Mouse (Mus musculus) heart, adult 9 months (tissue): ENCODE measurements around the gene Hspb11.

Experiments
- DNase-seq, 2 experiments: peaks; one replicate each; pipeline ENCODE4 v3.0.0; 2022; ENCODE audit warnings: low spot score in 2 of 2

The Hspb11 gene

GRCm38 (mm10) chr4:107313690-107314478 is 60.5 kb downstream of the Hspb11 start, which contains the start of gene Yipf1:
TSS of gene Yipf1 (plus strand) at chr4:107314363.
- peak; percentile 94 to 95 for DNase-seq

GRCm38 (mm10) chr4:107314479-107314805 is 61.0 kb downstream of the Hspb11 start:
- no peak for DNase-seq

DNA sequence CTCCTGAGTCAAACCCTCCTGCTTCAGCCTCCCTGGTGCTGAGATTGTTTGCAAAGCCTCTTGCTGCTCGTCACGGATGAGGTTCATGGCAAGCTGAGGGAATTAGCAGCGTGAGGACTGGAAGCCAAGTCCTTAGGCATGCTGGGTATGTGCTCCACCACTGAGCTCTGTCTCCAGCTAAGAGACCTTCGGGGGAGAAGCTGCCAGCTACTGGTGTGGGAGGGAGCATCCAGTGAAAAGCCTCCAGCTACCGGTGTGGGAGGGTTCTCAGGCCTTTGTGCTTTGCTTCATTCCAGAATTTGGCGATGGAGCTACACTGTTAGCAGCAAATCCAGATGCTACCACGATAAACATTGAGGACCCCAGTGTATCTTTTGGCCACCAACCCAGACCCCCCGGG is 65.3 kb downstream of the Hspb11 start:
- DNase-seq: no peak

- DNase-seq: no peak
Measured at GRCm38 (mm10) chr4:107321041-107321440, 67.6 kb downstream of the Hspb11 start.

GRCm38 (mm10) chr4:107323113-107323512 is 69.7 kb downstream of the Hspb11 start:
- DNase-seq: no peak

DNA sequence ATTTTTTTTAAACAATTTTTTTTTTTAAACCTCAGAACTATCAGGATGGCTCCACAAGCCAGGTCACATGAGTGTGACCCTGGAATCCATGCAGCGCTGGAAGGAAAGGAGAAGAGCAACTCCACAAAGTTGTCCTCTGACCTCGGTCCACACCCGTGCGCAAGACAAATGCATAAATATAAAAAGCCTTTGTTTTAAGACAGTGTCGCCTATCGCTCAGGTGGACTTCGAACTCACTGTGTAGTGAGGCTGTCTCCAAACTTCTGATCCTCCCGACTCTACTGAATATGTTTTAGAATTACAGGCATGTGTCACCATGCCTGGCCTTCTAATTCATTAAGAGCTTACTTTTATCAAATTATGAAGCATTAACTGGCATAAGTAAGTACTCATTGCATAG is 75.1 kb downstream of the Hspb11 start:
- no peak for DNase-seq
